Comparison of ENCODE assay signal across 18 mouse cellular contexts in the genomic region with DNA sequence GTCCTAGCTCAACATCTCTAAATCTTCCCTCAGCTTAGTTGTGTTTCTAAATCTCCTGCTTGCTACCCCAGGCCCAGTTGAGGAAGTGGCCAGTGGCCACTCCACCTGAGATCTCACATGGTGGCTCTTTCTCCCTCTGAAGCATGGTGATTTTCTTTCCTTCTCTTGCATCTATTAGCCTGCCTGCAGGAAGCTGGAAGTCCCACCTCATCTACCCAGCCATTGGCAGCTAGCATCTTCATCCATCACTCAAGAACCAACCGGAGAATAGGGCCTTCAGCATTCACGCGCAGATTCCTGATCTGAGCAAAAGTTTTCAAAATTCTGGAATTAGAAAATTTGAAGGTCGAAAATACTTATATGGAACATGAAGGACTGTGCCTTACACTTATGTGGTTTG.
"Had no signal": no experiment of that assay in that cellular context is flagged by ENCODE, and none has a peak within 500 bp of the region (broad histone marks: within the 10 kb centered on the region; RNA-seq: fewer than 3 reads in every experiment).

No protein-coding gene starts in this region.

- H3K27me3 ChIP-seq: limb, embryonic 12.5 days; liver, embryonic 15.5 days; midbrain, embryonic 13.5 days; neural tube, embryonic 15.5 days had no signal

- H3K9ac ChIP-seq: limb, embryonic 12.5 days; liver, embryonic 15.5 days; midbrain, embryonic 13.5 days; neural tube, embryonic 15.5 days had no signal

- H3K27ac ChIP-seq: liver, embryonic 15.5 days; macrophage; midbrain, embryonic 13.5 days; neural tube, embryonic 15.5 days had no signal

- H3K9me3 ChIP-seq: limb, embryonic 12.5 days; liver, embryonic 15.5 days; megakaryocyte, embryonic 14.5 days; midbrain, embryonic 13.5 days; neural tube, embryonic 15.5 days had no signal

- H3K4me1 ChIP-seq: liver, embryonic 15.5 days had no signal

- DNase-seq: kidney, adult 18-20 months; kidney, postnatal 25 days; layer of hippocampus, adult 9-11 months; layer of hippocampus, postnatal 36 days; lung, adult 2 months; lung, postnatal 10 days; right cerebral cortex, adult 18-20 months; right cerebral cortex, postnatal 25 days; thymus, adult 18-20 months; thymus, postnatal 14 days had no signal

- H3K4me3 ChIP-seq: limb, embryonic 12.5 days; liver, embryonic 15.5 days; megakaryocyte, embryonic 14.5 days; midbrain, embryonic 13.5 days; myocyte; neural tube, embryonic 15.5 days had no signal

- H3K36me3 ChIP-seq: limb, embryonic 12.5 days; liver, embryonic 15.5 days; midbrain, embryonic 13.5 days; neural tube, embryonic 15.5 days had no signal

- ATAC-seq: midbrain, embryonic 13.5 days had no signal

- H3K4me2 ChIP-seq: limb, embryonic 12.5 days; liver, embryonic 11.5 days; liver, embryonic 15.5 days; midbrain, embryonic 13.5 days; neural tube, embryonic 15.5 days had no signal
